Mouse (Mus musculus): Measurements from ENCODE around the gene Cyth1.

Cyth1 gene

DNA sequence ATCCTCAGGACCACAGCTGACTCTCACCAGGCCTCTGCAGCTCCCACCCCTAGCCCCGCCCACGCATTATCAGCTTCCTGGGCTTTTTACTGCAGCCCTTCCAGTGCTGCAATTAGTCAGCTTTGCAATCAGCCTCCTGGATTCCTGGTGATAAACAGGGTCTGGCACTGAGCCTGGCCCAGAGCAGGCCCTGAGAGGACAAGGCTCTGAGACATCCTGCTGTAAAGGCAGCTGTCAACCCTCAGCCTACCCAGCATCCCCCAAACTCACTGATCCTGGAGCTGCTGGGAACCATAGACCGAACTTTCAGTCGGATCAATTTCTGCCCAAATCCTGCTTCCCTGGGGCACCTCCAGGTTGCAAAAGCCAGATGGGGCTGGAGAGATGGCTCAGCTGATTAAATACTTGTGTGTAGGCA is 114.6 kb downstream of the Cyth1 start:
- CTCF ChIA-PET: interaction anchor here (0.5 to 1.8 kb wide), 11 partner anchors 17 to 776 kb away, joined by 3 to 6 read pairs (median 3); partner anchors contain the start of gene Usp36 (in 1 of the 4)

DNA sequence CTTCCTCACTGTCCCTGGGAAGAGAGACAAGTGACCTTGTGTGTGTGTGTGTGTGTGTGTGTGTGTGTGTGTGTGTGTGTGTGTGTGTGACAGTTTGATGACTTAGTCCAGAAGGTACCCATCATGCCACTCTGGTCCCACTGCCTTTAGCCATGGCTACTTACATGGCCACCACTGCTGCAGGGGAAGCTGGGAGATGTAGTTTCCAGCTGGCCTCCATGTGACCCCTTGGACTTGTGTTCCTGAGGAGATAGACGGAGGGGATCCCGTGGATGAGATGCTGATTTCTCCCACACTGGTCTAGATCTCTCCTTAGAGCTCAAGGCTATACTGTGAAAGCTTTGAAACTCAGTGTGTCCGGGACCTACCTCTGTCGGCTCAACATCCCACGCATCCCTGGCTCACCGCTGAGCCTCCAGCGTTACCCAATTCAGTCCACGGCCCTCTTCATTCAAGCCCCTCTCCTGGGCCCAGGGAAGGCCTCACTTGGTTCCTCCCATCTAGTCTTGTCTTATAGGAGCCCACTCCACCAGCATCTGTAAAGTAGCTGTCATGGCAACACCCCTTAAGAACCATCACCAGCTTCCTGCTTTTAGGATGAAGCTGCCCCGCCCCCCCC is 115.2 kb downstream of the Cyth1 start:
- POLR2A ChIA-PET: interaction anchor here in 3 of 4 experiments (0.7 to 1.5 kb wide), 12 partner anchors 10 to 378 kb away, joined by 3 to 10 read pairs (median 3); partner anchors contain the start of gene Cyth1 (in 1 of the 3)
- CTCF ChIA-PET: interaction anchor here (0.5 to 1.8 kb wide), 8 partner anchors 16 to 775 kb away, joined by 3 to 6 read pairs (median 3); no protein-coding TSS in a partner anchor

More for the DNA sequence above, 114.6 kb downstream of the Cyth1 start:
- POLR2A ChIA-PET: interaction anchor here in 3 of 4 experiments (0.6 to 1.5 kb wide), 16 partner anchors 9 to 377 kb away, joined by 3 to 10 read pairs (median 3); partner anchors contain the start of gene Cyth1 (in 1 of the 3)

DNA sequence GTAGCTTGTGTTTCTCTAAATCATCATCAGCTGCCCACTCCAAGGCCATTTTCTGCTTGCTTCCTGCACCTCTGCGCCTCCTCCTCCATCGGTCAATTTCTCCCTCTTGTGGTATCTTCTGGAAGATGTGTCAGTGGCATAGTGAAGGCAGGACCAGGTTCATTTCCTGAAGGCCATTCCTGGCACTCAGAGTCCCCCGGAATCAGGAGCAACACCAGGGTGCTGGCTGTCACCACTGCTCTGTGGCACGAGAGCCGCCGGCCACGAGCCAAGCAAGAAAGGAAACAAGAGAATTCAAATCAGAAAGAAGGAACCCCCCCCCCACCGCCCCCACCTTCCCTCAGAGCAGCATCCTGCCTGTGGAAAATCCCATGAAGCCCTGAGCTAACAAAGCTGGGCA is 116.3 kb downstream of the Cyth1 start:
- ChIA-PET CTCF (interaction anchor here in 2 of 4 experiments (0.6 to 1.8 kb wide), 2 partner anchors 15 to 779 kb away, joined by 6 to 15 read pairs; no protein-coding TSS in a partner anchor), POLR2A (interaction anchor here in 1 of 4 experiments (0.7 kb wide), 1 partner anchor 415 kb away, joined by 3 read pairs; no protein-coding TSS in a partner anchor)

DNA sequence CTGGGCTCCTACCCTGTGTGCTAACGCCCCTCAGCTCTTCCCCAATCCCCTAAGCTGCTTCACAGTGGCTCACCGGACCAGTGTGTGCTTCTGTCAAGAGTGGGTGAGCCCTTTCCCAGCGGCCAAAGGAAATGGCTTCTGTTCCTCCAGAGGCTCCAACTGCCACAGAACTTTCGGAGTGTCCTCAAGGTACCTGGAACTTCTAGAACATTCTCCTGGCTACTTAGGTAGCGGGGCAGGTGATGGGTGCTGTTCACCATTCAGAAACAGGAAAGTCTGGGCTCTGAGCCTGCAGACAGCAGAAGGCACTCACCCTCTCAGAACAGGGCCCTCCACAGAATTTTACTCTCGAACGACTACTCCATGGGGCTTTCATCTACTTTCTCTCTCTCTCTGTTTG is 117.9 kb downstream of the Cyth1 start, which contains the start of gene Dnah17:
Gene Dnah17 (minus strand): TSS at position 101 of the 400 bp plus-strand sequence.
- ChIA-PET POLR2A (interaction anchor here in 2 of 4 experiments (0.5 to 1.1 kb wide), 3 partner anchors 9 to 16 kb away, joined by 3 to 5 read pairs (median 3); no protein-coding TSS in a partner anchor), CTCF (interaction anchor here in 1 of 4 experiments (0.7 kb wide), 1 partner anchor 340 kb away, joined by 3 read pairs; no protein-coding TSS in a partner anchor)

DNA sequence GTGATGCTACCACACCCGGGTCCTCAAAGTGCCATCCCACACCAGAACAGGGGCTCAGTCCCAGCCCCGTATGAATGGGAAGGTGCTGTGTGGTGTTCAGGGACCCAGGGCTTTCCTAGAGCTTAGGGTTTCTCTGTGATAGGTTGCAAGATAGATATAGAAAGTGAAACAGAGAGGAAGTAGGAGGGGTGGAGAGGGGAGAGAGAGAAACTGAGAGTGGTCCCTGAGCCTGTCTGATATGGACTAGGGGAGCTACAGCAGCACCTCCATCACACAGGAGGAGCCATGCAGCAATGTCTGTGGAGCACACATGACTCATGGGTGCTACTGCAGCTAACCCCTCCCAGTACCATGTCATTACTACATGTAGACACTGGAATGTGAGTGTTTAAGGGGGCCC is 118.6 kb downstream of the Cyth1 start:
- POLR2A ChIA-PET: interaction anchor here in 2 of 4 experiments (0.5 to 1.1 kb wide), 3 partner anchors 9 to 17 kb away, joined by 3 to 5 read pairs (median 3); no protein-coding TSS in a partner anchor
- CTCF ChIA-PET: no interaction called here

DNA sequence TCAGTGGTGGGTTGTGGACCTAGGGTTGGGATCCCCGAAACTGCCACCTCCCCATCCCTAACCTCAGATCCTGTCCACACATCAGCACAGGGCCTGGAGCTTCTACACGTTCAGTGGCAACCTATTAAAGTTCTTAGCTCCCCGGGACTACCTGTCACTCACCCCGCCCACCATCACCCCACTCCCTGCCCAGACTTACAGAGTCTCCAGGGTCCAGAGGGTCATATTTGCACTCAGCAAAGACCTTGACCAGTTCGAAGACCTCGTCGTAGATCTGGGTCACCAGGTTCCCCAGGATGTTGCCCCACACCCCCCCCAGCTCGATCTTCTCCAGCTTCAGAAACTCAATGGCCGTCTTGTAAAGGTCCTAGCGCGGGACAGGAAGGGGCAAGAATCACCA is 126.8 kb downstream of the Cyth1 start:
- ChIA-PET CTCF (interaction anchor here in 3 of 4 experiments (0.7 to 0.8 kb wide), 3 partner anchors 115 to 764 kb away, joined by 3 to 6 read pairs (median 5); no protein-coding TSS in a partner anchor), POLR2A (interaction anchor here in 3 of 4 experiments (0.6 to 2.2 kb wide), 7 partner anchors 8 to 436 kb away, joined by 3 to 6 read pairs (median 3); partner anchors contain the start of gene Dnah17 (in 1 of the 3))

DNA sequence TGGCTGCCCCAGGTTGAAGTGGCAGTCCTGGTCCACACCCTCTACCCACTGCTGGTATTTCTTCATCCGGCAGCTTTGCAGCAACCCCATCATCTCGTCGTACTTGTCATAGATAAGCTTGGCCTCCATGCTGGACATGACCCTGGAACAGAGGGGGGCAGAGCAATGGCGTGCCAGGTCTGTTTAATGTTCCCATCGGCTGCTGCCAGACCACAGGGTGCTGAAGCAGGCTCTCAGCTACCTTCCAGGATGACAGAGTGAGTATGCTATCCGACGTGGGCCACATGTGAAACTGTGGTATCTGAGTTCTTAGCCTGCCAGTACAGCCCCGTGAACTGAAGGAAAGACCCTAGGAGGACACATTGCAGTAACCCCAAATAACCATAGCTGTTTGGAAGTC is 129.6 kb downstream of the Cyth1 start:
- ChIA-PET CTCF (interaction anchor here in 1 of 4 experiments (1.0 to 1.3 kb wide), 2 partner anchors 16 to 45 kb away, joined by 4 to 5 read pairs; no protein-coding TSS in a partner anchor), POLR2A (interaction anchor here in 3 of 4 experiments (0.9 to 1.5 kb wide), 3 partner anchors 8 to 171 kb away, joined by 3 to 4 read pairs (median 3); partner anchors contain the start of gene Usp36 (in 1 of the 3))

DNA sequence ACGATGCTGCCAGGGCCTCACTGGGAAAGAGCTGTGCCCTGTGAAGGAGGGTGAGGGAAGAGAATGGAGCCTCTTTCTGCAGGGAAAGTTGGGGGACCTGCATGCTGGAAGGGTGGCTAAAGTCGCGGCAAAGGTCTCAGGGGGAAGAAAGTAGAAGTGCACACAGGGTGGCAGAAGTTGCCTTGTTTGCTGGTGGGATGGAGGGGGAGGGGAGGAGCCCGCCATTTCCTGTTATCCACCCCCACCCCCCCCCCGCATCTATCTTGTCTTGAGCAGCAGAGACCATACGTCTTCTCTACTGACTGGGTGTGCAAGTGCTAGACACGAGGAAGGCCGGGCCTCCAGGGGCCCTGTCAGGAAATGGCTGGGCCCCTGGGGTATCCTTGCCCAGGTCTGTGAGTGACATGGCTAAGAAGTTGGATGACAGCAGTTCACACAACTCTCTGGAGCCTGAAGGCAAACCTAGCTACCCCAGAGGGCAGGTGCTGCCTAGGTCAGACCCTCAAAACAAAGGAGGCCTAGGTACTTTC is 133.7 kb downstream of the Cyth1 start:
- POLR2A ChIA-PET: interaction anchor here in 1 of 4 experiments (0.7 kb wide), 1 partner anchor 16 kb away, joined by 3 read pairs; no protein-coding TSS in a partner anchor
- CTCF ChIA-PET: interaction anchor here in 3 of 4 experiments (0.6 to 1.2 kb wide), 4 partner anchors 9 to 244 kb away, joined by 3 to 4 read pairs (median 4); no protein-coding TSS in a partner anchor

DNA sequence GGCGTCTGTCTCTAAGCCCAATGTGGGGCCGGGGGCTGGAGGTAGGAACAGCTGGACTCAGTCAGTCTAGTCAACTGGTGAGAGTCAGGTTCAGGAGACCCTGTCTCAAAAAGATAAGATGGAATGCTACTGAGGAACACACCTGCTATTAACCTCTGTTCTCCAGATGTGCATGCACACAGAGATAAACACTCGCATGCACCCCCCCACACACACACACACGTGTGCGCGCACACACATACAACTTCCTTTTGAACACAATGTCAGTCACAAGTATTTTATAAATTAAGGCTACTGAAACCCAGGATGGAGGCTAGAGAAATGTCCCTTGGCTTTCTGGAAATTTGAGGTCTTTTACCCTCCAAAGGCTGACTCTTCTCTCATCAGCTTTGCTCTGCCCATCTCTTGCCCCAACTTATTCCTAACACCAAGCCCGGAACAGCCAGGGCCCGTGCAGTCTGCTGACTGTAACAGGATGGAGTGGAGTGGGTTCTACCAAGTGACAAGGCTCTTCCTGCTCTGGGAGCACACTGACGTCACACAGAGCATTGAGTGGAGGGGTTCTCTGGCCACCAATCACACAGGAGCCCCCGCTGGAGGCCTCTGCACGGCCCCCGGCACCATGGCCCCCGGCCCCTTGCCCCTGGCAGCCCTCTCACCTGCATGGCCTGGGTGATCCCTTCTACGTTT is 134.7 kb downstream of the Cyth1 start:
- POLR2A ChIA-PET: no interaction called here

DNA sequence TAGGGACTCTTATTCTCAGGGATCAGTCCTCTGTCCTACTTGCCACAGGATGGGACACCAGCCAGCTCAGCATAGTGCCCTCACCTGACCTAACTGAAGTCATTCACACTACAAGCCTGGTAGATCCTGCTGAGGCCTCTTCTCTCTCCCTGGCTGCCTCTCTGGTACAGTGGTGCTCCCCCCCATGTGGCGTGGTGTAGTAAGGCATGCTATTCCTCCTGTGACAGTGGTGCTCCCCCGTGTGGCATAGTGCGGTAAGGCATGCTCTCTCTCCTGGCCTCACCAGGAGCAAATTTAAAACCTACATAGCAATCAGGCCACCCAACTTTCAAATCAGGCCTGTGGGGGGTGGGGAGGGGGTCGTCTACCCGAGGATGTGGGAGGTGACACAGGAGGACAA is 144.4 kb downstream of the Cyth1 start:
- POLR2A ChIA-PET: no interaction called here
- CTCF ChIA-PET: interaction anchor here in 2 of 4 experiments (0.6 to 2.7 kb wide), 24 partner anchors 9 to 1459 kb away, joined by 3 to 11 read pairs (median 4); partner anchors contain the start of genes Afmid (in 1 of the 2), Tk1 (in 1 of the 2) and Tmem235 (in 1 of the 2)

More for the DNA sequence above, 134.7 kb downstream of the Cyth1 start:
- CTCF ChIA-PET: interaction anchor here in 1 of 4 experiments (0.7 kb wide), 1 partner anchor 244 kb away, joined by 3 read pairs; no protein-coding TSS in a partner anchor

DNA sequence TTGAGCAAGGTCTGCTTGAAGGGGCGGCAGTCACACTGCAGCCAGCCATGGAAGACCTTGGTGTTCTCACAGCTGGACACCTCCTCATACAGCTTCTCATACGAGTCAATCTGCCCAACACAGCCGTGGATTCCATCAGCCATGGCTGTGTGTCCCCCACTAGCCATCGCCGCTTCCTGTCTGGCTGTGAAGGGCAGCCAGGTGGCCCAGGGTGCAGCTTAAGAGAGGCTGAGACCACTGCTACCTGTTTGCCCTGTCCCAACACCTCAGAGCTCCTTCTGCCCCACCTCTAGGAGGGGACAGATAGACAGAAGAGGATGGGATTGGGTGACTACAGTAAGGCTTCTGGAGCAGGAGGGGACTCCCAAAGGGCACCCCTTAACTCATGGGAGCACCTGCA is 145.0 kb downstream of the Cyth1 start:
- CTCF ChIA-PET: interaction anchor here (0.6 to 2.7 kb wide), 28 partner anchors 8 to 1458 kb away, joined by 3 to 11 read pairs (median 4); partner anchors contain the start of genes Afmid (in 1 of the 4), Tk1 (in 1 of the 4) and Tmem235 (in 1 of the 4)
- POLR2A ChIA-PET: interaction anchor here in 1 of 4 experiments (0.6 kb wide), 1 partner anchor 229 kb away, joined by 3 read pairs; no protein-coding TSS in a partner anchor

DNA sequence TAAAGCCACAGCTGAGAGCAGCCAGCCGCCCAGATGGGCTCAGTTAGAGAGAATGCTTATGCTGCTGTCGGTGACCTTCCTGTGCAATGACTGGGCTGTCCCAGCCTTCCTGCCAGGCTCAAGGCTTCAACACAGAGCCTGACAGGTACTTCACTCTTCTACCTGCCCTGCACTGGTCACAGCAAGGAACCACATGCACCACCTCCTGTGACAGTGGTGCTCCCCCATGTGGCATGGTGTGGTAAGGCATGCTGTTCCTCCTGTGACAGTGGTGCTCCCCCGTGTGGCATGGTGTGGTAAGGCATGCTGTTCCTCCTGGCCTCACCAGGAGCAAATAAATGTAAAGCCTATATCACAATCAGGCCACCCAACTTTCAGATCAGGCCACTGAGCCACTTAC is 145.6 kb downstream of the Cyth1 start:
- CTCF ChIA-PET: interaction anchor here (0.6 to 2.3 kb wide), 26 partner anchors 9 to 849 kb away, joined by 3 to 11 read pairs (median 4); no protein-coding TSS in a partner anchor
- POLR2A ChIA-PET: interaction anchor here in 1 of 4 experiments (0.6 kb wide), 1 partner anchor 228 kb away, joined by 3 read pairs; no protein-coding TSS in a partner anchor

DNA sequence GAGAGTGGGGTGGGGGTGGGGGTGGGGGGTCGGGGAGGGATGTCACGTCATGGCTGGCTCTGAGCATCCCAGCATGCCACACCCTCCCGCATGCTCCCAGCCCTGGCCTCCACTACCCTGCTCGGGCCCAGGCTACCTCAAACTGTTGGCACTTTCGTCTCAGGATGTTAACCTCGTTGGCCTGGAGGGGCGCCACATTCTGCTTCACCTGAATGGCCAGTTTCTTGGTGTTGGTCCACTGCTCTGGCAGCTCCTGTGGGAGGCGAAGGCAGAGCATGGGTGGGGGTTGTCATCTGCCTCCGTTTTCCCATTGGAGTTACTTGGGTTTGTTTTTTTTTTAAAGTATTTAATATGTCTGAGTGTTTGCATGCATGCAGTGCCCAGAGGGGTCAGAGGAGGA is 147.3 kb downstream of the Cyth1 start:
- ChIA-PET POLR2A (interaction anchor here in 2 of 4 experiments (0.7 to 1.5 kb wide), 3 partner anchors 18 to 248 kb away, joined by 3 read pairs; no protein-coding TSS in a partner anchor), CTCF (interaction anchor here in 3 of 4 experiments (0.6 to 1.8 kb wide), 13 partner anchors 10 to 714 kb away, joined by 3 to 8 read pairs (median 4); partner anchors contain the start of genes Afmid (in 1 of the 3) and Tk1 (in 1 of the 3))

DNA sequence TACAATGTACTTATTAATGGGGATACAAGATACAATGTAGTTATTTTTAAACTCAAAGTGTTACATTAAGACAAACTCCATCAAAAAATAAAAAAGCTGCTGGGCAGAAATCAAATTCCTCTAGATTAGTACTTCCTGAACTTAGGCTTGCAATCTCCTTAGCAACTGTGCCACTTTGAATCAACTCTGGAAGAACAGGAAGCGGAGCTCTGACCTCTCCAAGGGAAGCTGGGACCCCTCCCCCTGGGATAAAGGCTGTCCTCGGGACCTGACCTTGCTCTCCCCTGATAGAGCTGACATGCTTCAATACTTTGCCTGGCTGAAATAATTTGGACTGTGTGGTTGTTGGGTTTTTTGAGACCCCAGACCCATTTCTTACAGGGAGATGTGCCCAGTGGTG is 151.7 kb downstream of the Cyth1 start:
- ChIA-PET CTCF (interaction anchor here in 2 of 4 experiments (0.6 to 1.5 kb wide), 3 partner anchors 12 to 225 kb away, joined by 4 to 5 read pairs (median 4); no protein-coding TSS in a partner anchor), POLR2A (interaction anchor here in 2 of 4 experiments (0.9 to 1.9 kb wide), 9 partner anchors 8 to 239 kb away, joined by 3 to 5 read pairs (median 3); partner anchors contain the start of gene Usp36 (in 1 of the 2))

DNA sequence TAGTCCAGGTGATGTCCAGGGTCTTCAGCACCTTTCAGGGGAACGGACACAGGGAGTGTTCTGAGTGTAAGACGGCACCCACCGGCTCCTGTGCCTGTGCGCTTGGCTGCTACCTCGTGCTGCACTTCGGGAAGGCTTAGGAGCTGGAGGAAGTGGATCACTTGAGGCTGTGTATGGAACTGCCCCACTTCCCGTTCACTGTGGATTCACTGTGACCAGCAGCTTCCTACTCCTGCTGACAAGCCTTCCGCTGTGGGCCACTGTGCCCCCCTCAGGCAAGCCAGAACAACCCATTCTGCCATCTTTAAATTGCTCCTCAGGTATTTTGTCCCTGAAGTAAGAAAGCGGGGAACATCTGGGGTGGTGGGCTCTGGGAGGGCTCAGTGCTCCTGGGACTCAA is 153.4 kb downstream of the Cyth1 start:
- POLR2A ChIA-PET: interaction anchor here in 2 of 4 experiments (0.9 to 1.9 kb wide), 2 partner anchors 120 to 193 kb away, joined by 3 to 4 read pairs; no protein-coding TSS in a partner anchor
- CTCF ChIA-PET: interaction anchor here in 3 of 4 experiments (0.6 to 1.5 kb wide), 5 partner anchors 9 to 783 kb away, joined by 3 to 5 read pairs (median 3); no protein-coding TSS in a partner anchor

DNA sequence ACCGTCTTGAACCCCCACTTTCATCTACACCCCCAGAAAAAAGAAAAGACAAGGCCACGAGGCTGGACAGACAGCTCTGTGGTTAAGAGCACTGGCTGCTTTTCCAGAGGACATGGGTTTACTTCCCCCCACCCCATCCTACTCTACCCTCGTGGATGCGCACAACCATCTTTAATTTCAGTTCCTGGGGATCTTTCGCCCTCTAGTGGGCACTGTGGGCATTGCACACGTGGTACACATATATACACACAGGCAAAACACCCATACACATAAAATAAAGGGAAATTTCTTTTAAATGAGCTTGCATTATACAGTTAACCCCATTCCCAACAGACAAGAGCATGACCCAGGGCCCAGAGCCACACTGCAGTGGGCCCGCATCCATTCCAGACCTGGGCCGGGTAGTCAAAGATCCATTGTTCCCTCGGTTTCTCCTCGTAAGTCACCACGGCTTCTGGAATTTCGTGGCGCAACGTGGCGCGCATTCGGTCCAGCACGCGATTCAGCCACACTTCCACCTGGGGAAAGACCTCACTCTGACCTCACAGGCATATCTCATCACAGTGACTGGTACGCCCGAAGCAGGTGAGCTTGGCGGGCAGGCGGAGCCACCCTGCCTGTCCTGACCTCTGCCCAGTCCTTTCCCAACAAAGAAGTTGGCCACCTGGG is 157.3 kb downstream of the Cyth1 start:
- POLR2A ChIA-PET: interaction anchor here in 2 of 4 experiments (0.6 to 1.2 kb wide), 6 partner anchors 22 to 242 kb away, joined by 3 to 4 read pairs (median 3); partner anchors contain the start of genes Birc5 (in 1 of the 2) and Socs3 (in 1 of the 2)
- CTCF ChIA-PET: interaction anchor here (0.5 to 2.1 kb wide), 32 partner anchors 10 to 1155 kb away, joined by 3 to 11 read pairs (median 3); partner anchors contain the start of gene Socs3 (in 1 of the 4)
